Mouse (Mus musculus): ENCODE measurements at regions not wholly inside any gene's neighbourhood (a gene's known extent, or its start where the extent isn't known, plus 50 kb on each side); places are given as distances from the start of the nearest gene placed in this dataset.
A peak's percentile ranks its signal among the peaks of the same experiment; 100 is the strongest.

GRCm38 (mm10) chr13:60100130-60101112, 76.7 kb downstream of the Gas1 start:
- Histone ChIP-seq H3K36me3 (ENCODE audit: control insufficient read depth, insufficient read depth, low read length) (no peaks in the 10 kb centered on the region), H3K27me3 (replicated peaks; ENCODE audit: control insufficient read depth, insufficient read depth, low read length) (no peaks in the 10 kb centered on the region), H3K4me1 (ENCODE audit: control insufficient read depth, insufficient read depth, low read length) (no peaks in the 10 kb centered on the region), H3K4me3 (ENCODE audit: insufficient read depth, low read depth, low read length) (no peak overlapping the region), H3K27ac (ENCODE audit: insufficient read depth, low read depth, low read length) (no peak overlapping the region)
- TF ChIP-seq CTCF (conservative IDR thresholded peaks at IDR 0.05; ENCODE audit: insufficient read depth, insufficient read length, low read depth, low read length) (no peak), POLR2A (IDR thresholded peaks at IDR 0.05; ENCODE audit: low read depth, low read length) (no peak)
- no peak for DNase-seq
- WGBS, result 63% methylated on average over 12 of the region's 12 CpGs

GRCm38 (mm10) chr13:60099469-60100129, 77.6 kb downstream of the Gas1 start:
- 0 out of 2 replicates have a peak, but pooled peaks have one; percentile 30 for TF ChIP-seq CTCF (conservative IDR thresholded peaks at IDR 0.05; ENCODE audit: insufficient read depth, insufficient read length, low read depth, low read length)
- TF ChIP-seq POLR2A (IDR thresholded peaks at IDR 0.05; ENCODE audit: low read depth, low read length), result no peak
- Histone ChIP-seq H3K4me3 (ENCODE audit: insufficient read depth, low read depth, low read length) (no peak overlapping the region), H3K27me3 (replicated peaks; ENCODE audit: control insufficient read depth, insufficient read depth, low read length) (no peaks in the 10 kb centered on the region), H3K27ac (ENCODE audit: insufficient read depth, low read depth, low read length) (no peak overlapping the region), H3K4me1 (ENCODE audit: control insufficient read depth, insufficient read depth, low read length) (no peaks in the 10 kb centered on the region), H3K36me3 (ENCODE audit: control insufficient read depth, insufficient read depth, low read length) (no peaks in the 10 kb centered on the region)
- WGBS, result 53% methylated on average over 14 of the region's 14 CpGs
- peak; percentile 56 for DNase-seq

- no peaks in the 10 kb centered on the region for H3K27me3 ChIP-seq (replicated peaks; ENCODE audit: control insufficient read depth, insufficient read depth, low read length)
- no peak for TF ChIP-seq POLR2A (IDR thresholded peaks at IDR 0.05; ENCODE audit: low read depth, low read length)
- TF ChIP-seq CTCF (conservative IDR thresholded peaks at IDR 0.05; ENCODE audit: insufficient read depth, insufficient read length, low read depth, low read length), result no peak
- H3K27ac ChIP-seq (ENCODE audit: insufficient read depth, low read depth, low read length), result no peak overlapping the region
- WGBS, result 86% methylated on average over 3 of the region's 3 CpGs
- H3K36me3 ChIP-seq (ENCODE audit: control insufficient read depth, insufficient read depth, low read length), result no peaks in the 10 kb centered on the region
- no peak overlapping the region for H3K4me3 ChIP-seq (ENCODE audit: insufficient read depth, low read depth, low read length)
- no peak for DNase-seq
- no peaks in the 10 kb centered on the region for H3K4me1 ChIP-seq (ENCODE audit: control insufficient read depth, insufficient read depth, low read length)
These were observed 78.8 kb downstream of the Gas1 start for GRCm38 (mm10) chr13:60098394-60098793.

GRCm38 (mm10) chr13:60097776-60098175, 79.4 kb downstream of the Gas1 start:
- Histone ChIP-seq H3K27ac (ENCODE audit: insufficient read depth, low read depth, low read length) (no peak overlapping the region), H3K27me3 (replicated peaks; ENCODE audit: control insufficient read depth, insufficient read depth, low read length) (no peaks in the 10 kb centered on the region), H3K36me3 (ENCODE audit: control insufficient read depth, insufficient read depth, low read length) (no peaks in the 10 kb centered on the region), H3K4me3 (ENCODE audit: insufficient read depth, low read depth, low read length) (no peak overlapping the region), H3K4me1 (ENCODE audit: control insufficient read depth, insufficient read depth, low read length) (no peaks in the 10 kb centered on the region)
- TF ChIP-seq CTCF (conservative IDR thresholded peaks at IDR 0.05; ENCODE audit: insufficient read depth, insufficient read length, low read depth, low read length), result no peak
- no peak for TF ChIP-seq POLR2A (IDR thresholded peaks at IDR 0.05; ENCODE audit: low read depth, low read length)
- WGBS, result 71% methylated on average over 6 of the region's 6 CpGs
- no peak for DNase-seq

- H3K4me1 ChIP-seq (ENCODE audit: control insufficient read depth, insufficient read depth, low read length), result no peaks in the 10 kb centered on the region
- no peak overlapping the region for H3K27ac ChIP-seq (ENCODE audit: insufficient read depth, low read depth, low read length)
- H3K4me3 ChIP-seq (ENCODE audit: insufficient read depth, low read depth, low read length), result no peak overlapping the region
- no peaks in the 10 kb centered on the region for H3K27me3 ChIP-seq (replicated peaks; ENCODE audit: control insufficient read depth, insufficient read depth, low read length)
- TF ChIP-seq CTCF (conservative IDR thresholded peaks at IDR 0.05; ENCODE audit: insufficient read depth, insufficient read length, low read depth, low read length) (no peak), POLR2A (IDR thresholded peaks at IDR 0.05; ENCODE audit: low read depth, low read length) (no peak)
- no peaks in the 10 kb centered on the region for H3K36me3 ChIP-seq (ENCODE audit: control insufficient read depth, insufficient read depth, low read length)
- peak; percentile 79 for DNase-seq
- 62% methylated on average over 8 of the region's 8 CpGs for WGBS
These were observed 90.5 kb downstream of the Gas1 start for GRCm38 (mm10) chr13:60086657-60087056.

- 60% methylated on average over 12 of the region's 12 CpGs for WGBS
- no peaks in the 10 kb centered on the region for H3K27me3 ChIP-seq (replicated peaks; ENCODE audit: control insufficient read depth, insufficient read depth, low read length)
These were observed 92.2 kb downstream of the Gas1 start for GRCm38 (mm10) chr13:60084975-60085374.

GRCm38 (mm10) chr13:60084290-60084689, 92.9 kb downstream of the Gas1 start:
- H3K4me1 ChIP-seq (ENCODE audit: control insufficient read depth, insufficient read depth, low read length), result peaks cover 4% of the 10 kb centered on the region; the same call in 1 of the 2 replicates
- H3K36me3 ChIP-seq (ENCODE audit: control insufficient read depth, insufficient read depth, low read length), result no peaks in the 10 kb centered on the region
- no peak overlapping the region for H3K27ac ChIP-seq (ENCODE audit: insufficient read depth, low read depth, low read length)
- no peak overlapping the region for H3K4me3 ChIP-seq (ENCODE audit: insufficient read depth, low read depth, low read length)
- TF ChIP-seq POLR2A (IDR thresholded peaks at IDR 0.05; ENCODE audit: low read depth, low read length), result no peak
- no peak for TF ChIP-seq CTCF (conservative IDR thresholded peaks at IDR 0.05; ENCODE audit: insufficient read depth, insufficient read length, low read depth, low read length)
- no peak for DNase-seq
- 77% methylated on average over 4 of the region's 4 CpGs for WGBS
- H3K27me3 ChIP-seq (replicated peaks; ENCODE audit: control insufficient read depth, insufficient read depth, low read length), result no peaks in the 10 kb centered on the region

More at GRCm38 (mm10) chr13:60084975-60085374, 92.2 kb downstream of the Gas1 start:
- Histone ChIP-seq H3K4me1 (ENCODE audit: control insufficient read depth, insufficient read depth, low read length) (no peaks in the 10 kb centered on the region), H3K4me3 (ENCODE audit: insufficient read depth, low read depth, low read length) (no peak overlapping the region), H3K27ac (ENCODE audit: insufficient read depth, low read depth, low read length) (no peak overlapping the region), H3K36me3 (ENCODE audit: control insufficient read depth, insufficient read depth, low read length) (no peaks in the 10 kb centered on the region)
- no peak for TF ChIP-seq CTCF (conservative IDR thresholded peaks at IDR 0.05; ENCODE audit: insufficient read depth, insufficient read length, low read depth, low read length)
- no peak for DNase-seq
